Mouse (Mus musculus): ENCODE results near the gene Rpl7l1. TPM values are rescaled to one million over a fixed set of nuclear protein-coding genes. Genes with fewer than 3 reads are reported as not detected.

Rpl7l1 gene
- polyA plus RNA-seq, 1 experiment from 2014 or later, result 242 TPM

GRCm38 (mm10) chr17:46728021-46728420 lies 54.5 kb downstream of the Rpl7l1 start:
- Histone ChIP-seq H3K4me1 (peaks cover 11% of the 10 kb centered on the region), H3K4me3 (no peak overlapping the region), H3K36me3 (replicated peaks) (peaks cover 35% of the 10 kb centered on the region), H3K9me3 (no peaks in the 10 kb centered on the region), H3K27me3 (ENCODE audit: poor library complexity, severe bottlenecking) (peaks cover 26% of the 10 kb centered on the region), H3K27ac (no peak overlapping the region)
- WGBS, result 38% methylated on average over 6 of the region's 6 CpGs
- DNase-seq (ENCODE audit: extremely low spot score, low spot score), result no peak

GRCm38 (mm10) chr17:46727271-46727670 lies 55.2 kb downstream of the Rpl7l1 start:
- Histone ChIP-seq H3K4me3 (no peak overlapping the region), H3K36me3 (replicated peaks) (peaks cover 41% of the 10 kb centered on the region), H3K4me1 (peaks cover 11% of the 10 kb centered on the region), H3K27me3 (ENCODE audit: poor library complexity, severe bottlenecking) (peaks cover 26% of the 10 kb centered on the region), H3K27ac (no peak overlapping the region), H3K9me3 (no peaks in the 10 kb centered on the region)
- WGBS, result 97% methylated on average over 11 of the region's 11 CpGs
- DNase-seq (ENCODE audit: extremely low spot score, low spot score), result no peak

GRCm38 (mm10) chr17:46725731-46726645 lies 56.5 kb downstream of the Rpl7l1 start:
- Histone ChIP-seq H3K27ac (no peak overlapping the region), H3K9me3 (no peaks in the 10 kb centered on the region), H3K36me3 (replicated peaks) (peaks cover 54% of the 10 kb centered on the region), H3K27me3 (ENCODE audit: poor library complexity, severe bottlenecking) (peaks cover 26% of the 10 kb centered on the region), H3K4me1 (peaks cover 11% of the 10 kb centered on the region), H3K4me3 (no peak overlapping the region)
- WGBS, result 95% methylated on average over 26 of the region's 26 CpGs
- DNase-seq (ENCODE audit: extremely low spot score, low spot score), result no peak

- Histone ChIP-seq H3K9me3 (no peaks in the 10 kb centered on the region), H3K4me1 (peaks cover 11% of the 10 kb centered on the region), H3K27me3 (ENCODE audit: poor library complexity, severe bottlenecking) (peaks cover 26% of the 10 kb centered on the region), H3K4me3 (no peak overlapping the region; the same call in 1 of the 2 replicates), H3K36me3 (replicated peaks) (peaks cover 61% of the 10 kb centered on the region), H3K27ac (peak overlapping the region; percentile 48)
- 51% methylated on average over 9 of the region's 9 CpGs for WGBS
- DNase-seq (ENCODE audit: extremely low spot score, low spot score), result peak; percentile 42
Observed at GRCm38 (mm10) chr17:46725273-46725672, 57.2 kb downstream of the Rpl7l1 start.

- DNase-seq (ENCODE audit: extremely low spot score, low spot score), result no peak
- Histone ChIP-seq H3K27me3 (ENCODE audit: poor library complexity, severe bottlenecking) (peaks cover 19% of the 10 kb centered on the region), H3K4me3 (no peak overlapping the region), H3K4me1 (peaks cover 11% of the 10 kb centered on the region), H3K9me3 (no peaks in the 10 kb centered on the region), H3K27ac (peak overlapping the region; percentile 48; the same call in 1 of the 2 replicates), H3K36me3 (replicated peaks) (peaks cover 64% of the 10 kb centered on the region)
- WGBS, result 85% methylated on average over 20 of the region's 20 CpGs
Observed at GRCm38 (mm10) chr17:46724477-46725084, 57.9 kb downstream of the Rpl7l1 start.

Other genes with a start within 250 kb of the Rpl7l1 start
- gene Cul9, start 236.3 kb downstream of the Rpl7l1 start, polyA plus RNA-seq (2016; fragmentation: Nextera tagmentation; extraction: Ambion mirVana), result 3.5 and 3.7 TPM in 2 replicates
- 5.4 and 5.5 TPM in 2 replicates for gene Srf, start 226.5 kb downstream of the Rpl7l1 start, polyA plus RNA-seq (2016; fragmentation: Nextera tagmentation; extraction: Ambion mirVana)
- gene Ptk7, start 153.2 kb downstream of the Rpl7l1 start, polyA plus RNA-seq (2016; fragmentation: Nextera tagmentation; extraction: Ambion mirVana), result 66.0 and 68.4 TPM in 2 replicates
- gene Klc4, start 136.7 kb downstream of the Rpl7l1 start, polyA plus RNA-seq (2016; fragmentation: Nextera tagmentation; extraction: Ambion mirVana), result 29.1 and 31.8 TPM in 2 replicates
- 136 and 137 TPM in 2 replicates for gene Mrpl2, start 136.4 kb downstream of the Rpl7l1 start, polyA plus RNA-seq (2016; fragmentation: Nextera tagmentation; extraction: Ambion mirVana)
- 38.0 and 40.9 TPM in 2 replicates for gene Cul7, start 132.3 kb downstream of the Rpl7l1 start, polyA plus RNA-seq (2016; fragmentation: Nextera tagmentation; extraction: Ambion mirVana)
- gene Rrp36, start 108.3 kb downstream of the Rpl7l1 start, polyA plus RNA-seq (2016; fragmentation: Nextera tagmentation; extraction: Ambion mirVana), result 69.0 and 70.1 TPM in 2 replicates
- gene Mea1, start 103.9 kb downstream of the Rpl7l1 start, polyA plus RNA-seq (2016; fragmentation: Nextera tagmentation; extraction: Ambion mirVana), result 163 and 165 TPM in 2 replicates
- gene Klhdc3, start 101.8 kb downstream of the Rpl7l1 start, polyA plus RNA-seq (2016; fragmentation: Nextera tagmentation; extraction: Ambion mirVana), result 132 and 133 TPM in 2 replicates
- 144 and 154 TPM in 2 replicates for gene Ppp2r5d, start 77.6 kb downstream of the Rpl7l1 start, polyA plus RNA-seq (2016; fragmentation: Nextera tagmentation; extraction: Ambion mirVana)
- 19.6 and 20.2 TPM in 2 replicates for gene Pex6, start 71.2 kb downstream of the Rpl7l1 start, polyA plus RNA-seq (2016; fragmentation: Nextera tagmentation; extraction: Ambion mirVana)
- gene Gnmt, start 53.5 kb downstream of the Rpl7l1 start, polyA plus RNA-seq (2016; fragmentation: Nextera tagmentation; extraction: Ambion mirVana), result 0.80 and 0.87 TPM in 2 replicates
- 71.8 and 71.9 TPM in 2 replicates for gene Cnpy3, start 30.5 kb downstream of the Rpl7l1 start, polyA plus RNA-seq (2016; fragmentation: Nextera tagmentation; extraction: Ambion mirVana)
- 0.55 and 1.00 TPM in 2 replicates for gene Ptcra, start 19.0 kb downstream of the Rpl7l1 start, polyA plus RNA-seq (2016; fragmentation: Nextera tagmentation; extraction: Ambion mirVana)
- 54.4 and 54.7 TPM in 2 replicates for gene 2310039H08Rik, start 10.0 kb downstream of the Rpl7l1 start, polyA plus RNA-seq (2016; fragmentation: Nextera tagmentation; extraction: Ambion mirVana)
- gene Bicral, start 75.8 kb upstream of the Rpl7l1 start, polyA plus RNA-seq (2016; fragmentation: Nextera tagmentation; extraction: Ambion mirVana), result 2.9 and 4.1 TPM in 2 replicates
- 43.1 and 48.4 TPM in 2 replicates for gene Tbcc, start 108.0 kb upstream of the Rpl7l1 start, polyA plus RNA-seq (2016; fragmentation: Nextera tagmentation; extraction: Ambion mirVana)
- gene Prph2, start 127.8 kb upstream of the Rpl7l1 start, polyA plus RNA-seq (2016; fragmentation: Nextera tagmentation; extraction: Ambion mirVana), result not detected in 2 replicates
- 13.3 and 15.7 TPM in 2 replicates for gene Ubr2, start 227.9 kb upstream of the Rpl7l1 start, polyA plus RNA-seq (2016; fragmentation: Nextera tagmentation; extraction: Ambion mirVana)